Mouse (Mus musculus): ENCODE measurements around the gene Rnf128. TPM values are rescaled to one million over a fixed set of nuclear protein-coding genes. Genes with fewer than 3 reads are reported as not detected.

Gene Rnf128
- polyA plus RNA-seq, 1 experiment from 2014 or later: 6.7 TPM

Other genes starting within 250 kb of the Rnf128 start
- gene Trap1a, start 229.6 kb upstream of the Rnf128 start, polyA plus RNA-seq (2015; fragmentation: Nextera tagmentation; extraction: Ambion mirVana): not detected in 2 replicates
- gene D330045A20Rik, start 82.9 kb upstream of the Rnf128 start, polyA plus RNA-seq (2015; fragmentation: Nextera tagmentation; extraction: Ambion mirVana): 1.1 and 1.3 TPM in 2 replicates
- 0.43 and 0.55 TPM in 2 replicates for gene Tbc1d8b, start 121.7 kb downstream of the Rnf128 start, polyA plus RNA-seq (2015; fragmentation: Nextera tagmentation; extraction: Ambion mirVana)
- 0.20 TPM in 1 of 2 replicates, not detected in the other for gene Gm15013, start 151.2 kb downstream of the Rnf128 start, polyA plus RNA-seq (2015; fragmentation: Nextera tagmentation; extraction: Ambion mirVana)
- gene Ripply1, start 219.0 kb downstream of the Rnf128 start, polyA plus RNA-seq (2015; fragmentation: Nextera tagmentation; extraction: Ambion mirVana): not detected in 2 replicates
- gene Cldn2, start 237.5 kb downstream of the Rnf128 start, polyA plus RNA-seq (2015; fragmentation: Nextera tagmentation; extraction: Ambion mirVana): 3.0 and 3.7 TPM in 2 replicates

Measured in hindbrain, embryonic 16.5 days (tissue).